Mouse (Mus musculus) embryonic fibroblast, embryonic 13.5 days (primary cell): ENCODE results near the gene Micall1. TPM values are rescaled to one million over a fixed set of nuclear protein-coding genes. Genes with fewer than 3 reads are reported as not detected.

Experiments
- H3K27ac ChIP-seq: 2 replicates; pipeline ENCODE4 v1.5.1; 2012; ENCODE audit warnings: low read length, control low read depth, inconsistent platforms; ENCODE audit not compliant: insufficient read depth
- H3K4me1 ChIP-seq: 2 replicates; pipeline ENCODE4 v1.6.1; 2011; ENCODE audit warnings: low read length; ENCODE audit not compliant: control insufficient read depth, insufficient read depth
- H3K4me3 ChIP-seq: 2 replicates; pipeline ENCODE4 v1.5.1; 2011; ENCODE audit warnings: mild to moderate bottlenecking, control low read depth, low read length; ENCODE audit not compliant: insufficient read depth
- CTCF ChIP-seq: IDR thresholded peaks from 2 replicates; pipeline ENCODE4 v1.5.1; 2011; ENCODE audit warnings: mild to moderate bottlenecking, control low read depth, low read length, moderate library complexity, borderline replicate concordance; ENCODE audit not compliant: insufficient read depth
- POLR2A ChIP-seq: IDR thresholded peaks from 2 replicates; pipeline ENCODE4 v1.6.1; 2011; ENCODE audit warnings: low read depth, mild to moderate bottlenecking, control low read depth, low read length, moderate library complexity
- polyA plus RNA-seq: library from polyadenylated mRNA; stranded (reverse); fragments of >200 nt; gene quantifications from 2 replicates; pipeline ENCODE4 v1.2.4, GENCODE M21; 2011; ENCODE audit warnings: low read depth; ENCODE audit not compliant: missing spikeins, insufficient read length

Gene Micall1
- polyA plus RNA-seq, 1 experiment = 17.0 TPM

GRCm38 (mm10) chr15:79096556-79096955 is 12.1 kb upstream of the Micall1 start:
- no peak overlapping the region for H3K4me3 ChIP-seq
- TF ChIP-seq POLR2A (no peak), CTCF (no peak)
- H3K27ac ChIP-seq = no peak overlapping the region
- peaks cover 7% of the 10 kb centered on the region for H3K4me1 ChIP-seq

- peak overlapping the region; percentile 35; the same call in 1 of the 2 replicates for H3K27ac ChIP-seq
- no peak overlapping the region for H3K4me3 ChIP-seq
- H3K4me1 ChIP-seq = peaks cover 7% of the 10 kb centered on the region
- TF ChIP-seq CTCF (no peak), POLR2A (no peak)
Measured at GRCm38 (mm10) chr15:79097135-79097534, 11.6 kb upstream of the Micall1 start.

GRCm38 (mm10) chr15:79097611-79098025 is 11.1 kb upstream of the Micall1 start:
- TF ChIP-seq CTCF = no peak
- no peak; the same call in 1 of the 2 replicates for TF ChIP-seq POLR2A
- Histone ChIP-seq H3K4me3 (no peak overlapping the region), H3K4me1 (peaks cover 7% of the 10 kb centered on the region), H3K27ac (peak overlapping the region; percentile 35; the same call in 1 of the 2 replicates)

GRCm38 (mm10) chr15:79098220-79098619 is 10.5 kb upstream of the Micall1 start:
- H3K4me3 ChIP-seq = no peak overlapping the region
- H3K4me1 ChIP-seq = peaks cover 7% of the 10 kb centered on the region
- H3K27ac ChIP-seq = no peak overlapping the region
- no peak for TF ChIP-seq POLR2A
- TF ChIP-seq CTCF = no peak

- Histone ChIP-seq H3K4me3 (no peak overlapping the region), H3K27ac (no peak overlapping the region), H3K4me1 (peaks cover 7% of the 10 kb centered on the region)
- TF ChIP-seq POLR2A = no peak
Measured at GRCm38 (mm10) chr15:79098868-79099267, 9.8 kb upstream of the Micall1 start.

GRCm38 (mm10) chr15:79099456-79099855 is 9.2 kb upstream of the Micall1 start:
- TF ChIP-seq POLR2A = no peak
- no peak for TF ChIP-seq CTCF
- Histone ChIP-seq H3K4me1 (peaks cover 7% of the 10 kb centered on the region), H3K27ac (no peak overlapping the region), H3K4me3 (no peak overlapping the region)

GRCm38 (mm10) chr15:79100391-79100790 is 8.3 kb upstream of the Micall1 start:
- H3K27ac ChIP-seq = no peak overlapping the region
- H3K4me1 ChIP-seq = peaks cover 7% of the 10 kb centered on the region
- TF ChIP-seq POLR2A (no peak), CTCF (no peak)
- H3K4me3 ChIP-seq = no peak overlapping the region

- Histone ChIP-seq H3K4me3 (no peak overlapping the region), H3K4me1 (peaks cover 7% of the 10 kb centered on the region), H3K27ac (no peak overlapping the region)
- TF ChIP-seq CTCF = no peak
- TF ChIP-seq POLR2A = no peak
Measured at GRCm38 (mm10) chr15:79101531-79101930, 7.2 kb upstream of the Micall1 start.

GRCm38 (mm10) chr15:79103264-79103663 is 5.4 kb upstream of the Micall1 start:
- Histone ChIP-seq H3K4me3 (no peak overlapping the region), H3K27ac (no peak overlapping the region), H3K4me1 (peaks cover 6% of the 10 kb centered on the region; the same call in 1 of the 2 replicates)
- TF ChIP-seq POLR2A (no peak), CTCF (no peak)

GRCm38 (mm10) chr15:79105804-79106203 is 2.9 kb upstream of the Micall1 start:
- Histone ChIP-seq H3K4me3 (no peak overlapping the region), H3K4me1 (peaks cover 3% of the 10 kb centered on the region; the same call in 1 of the 2 replicates), H3K27ac (no peak overlapping the region)
- no peak for TF ChIP-seq CTCF
- no peak for TF ChIP-seq POLR2A

GRCm38 (mm10) chr15:79107966-79108365 is 732 bp upstream of the Micall1 start:
- H3K27ac ChIP-seq = peak overlapping the region; percentile 98

More at GRCm38 (mm10) chr15:79107966-79108365, 732 bp upstream of the Micall1 start:
- peaks cover 8% of the 10 kb centered on the region; the same call in 1 of the 2 replicates for H3K4me1 ChIP-seq
- H3K4me3 ChIP-seq = peak overlapping the region; percentile 12; the same call in 1 of the 2 replicates
- TF ChIP-seq CTCF (no peak), POLR2A (no peak)
